Mouse (Mus musculus) hindbrain, postnatal 0 days (tissue): Measurements from ENCODE around the gene Zmynd19. TPM values are rescaled to one million over a fixed set of nuclear protein-coding genes. Genes with fewer than 3 reads are reported as not detected.

Experiments used
- ATAC-seq: fragments of 200-750 bp; cut with Nextera tagmentation; 2 replicates; pipeline ENCODE4 v1.8.0; 2017; ENCODE audit warnings: mild to moderate bottlenecking, moderate TSS enrichment, moderate library complexity
- DNase-seq: peaks from one replicate; pipeline ENCODE4 v3.0.0-alpha.2; 2015; ENCODE audit warnings: low spot score
- H3K27ac ChIP-seq: fragments of 300-500 bp; sonication (generic); 2 replicates; pipeline ENCODE4 v1.5.1; 2014; ENCODE audit warnings: mild to moderate bottlenecking
- H3K27me3 ChIP-seq: fragments of 300-500 bp; sonication (generic); 2 replicates; pipeline ENCODE4 v1.6.1; 2014; ENCODE audit warnings: low read length, mixed read lengths; ENCODE audit not compliant: insufficient read depth
- H3K36me3 ChIP-seq: fragments of 300-500 bp; sonication (generic); 2 replicates; pipeline ENCODE4 v1.6.1; 2014; ENCODE audit warnings: low read length, mixed read lengths; ENCODE audit not compliant: insufficient read depth
- H3K4me1 ChIP-seq: fragments of 300-500 bp; sonication (generic); 2 replicates; pipeline ENCODE4 v1.6.1; 2014; ENCODE audit warnings: antibody characterized with exemption, low read length, mixed read lengths; ENCODE audit not compliant: insufficient read depth
- H3K4me2 ChIP-seq: fragments of 300-500 bp; sonication (generic); 2 replicates; pipeline ENCODE4 v1.6.1; 2014; ENCODE audit warnings: low read depth, mild to moderate bottlenecking, low read length, moderate library complexity, mixed read lengths
- H3K4me3 ChIP-seq: fragments of 300-500 bp; sonication (generic); 2 replicates; pipeline ENCODE4 v1.5.1; 2014; ENCODE audit warnings: low read length
- H3K9ac ChIP-seq: fragments of 300-500 bp; sonication (generic); replicated peaks from 2 replicates; pipeline ENCODE4 v1.6.1; 2014; ENCODE audit warnings: mild to moderate bottlenecking, low read length, moderate library complexity, mixed read lengths
- H3K9me3 ChIP-seq: fragments of 300-500 bp; sonication (generic); 2 replicates; pipeline ENCODE4 v1.6.1; 2016; ENCODE audit warnings: low read length, mixed read lengths
- CTCF ChIP-seq: IDR thresholded peaks from 2 replicates; pipeline ENCODE4 v1.5.1; 2016; ENCODE audit warnings: antibody characterized with exemption, control low read depth, low read depth
- WGBS: fragments of 180-500 bp; shearing (Covaris S2); extraction: QIAGEN DNeasy Blood & Tissue Kit; methylation state at CpG from one replicate; pipeline ENCODE4 v1.1.7; 2014; 5-methylcytosine and 5-hydroxymethylcytosine counted together
- polyA plus RNA-seq: library from polyadenylated mRNA; unstranded; fragments of >200 nt; fragmentation: Nextera tagmentation; extraction: Ambion mirVana; gene quantifications from 2 replicates; pipeline ENCODE4 v1.2.1, GENCODE M21; 2015
- total RNA-seq: library from RNA; depleted of rRNA; stranded (reverse); fragments of >200 nt; gene quantifications from 2 replicates; pipeline ENCODE4 v1.2.3, GENCODE M21; 2014

Zmynd19 gene
- total and polyA plus RNA-seq, 2 experiments from 2014 or later: 21.0 to 23.2 TPM

DNA sequence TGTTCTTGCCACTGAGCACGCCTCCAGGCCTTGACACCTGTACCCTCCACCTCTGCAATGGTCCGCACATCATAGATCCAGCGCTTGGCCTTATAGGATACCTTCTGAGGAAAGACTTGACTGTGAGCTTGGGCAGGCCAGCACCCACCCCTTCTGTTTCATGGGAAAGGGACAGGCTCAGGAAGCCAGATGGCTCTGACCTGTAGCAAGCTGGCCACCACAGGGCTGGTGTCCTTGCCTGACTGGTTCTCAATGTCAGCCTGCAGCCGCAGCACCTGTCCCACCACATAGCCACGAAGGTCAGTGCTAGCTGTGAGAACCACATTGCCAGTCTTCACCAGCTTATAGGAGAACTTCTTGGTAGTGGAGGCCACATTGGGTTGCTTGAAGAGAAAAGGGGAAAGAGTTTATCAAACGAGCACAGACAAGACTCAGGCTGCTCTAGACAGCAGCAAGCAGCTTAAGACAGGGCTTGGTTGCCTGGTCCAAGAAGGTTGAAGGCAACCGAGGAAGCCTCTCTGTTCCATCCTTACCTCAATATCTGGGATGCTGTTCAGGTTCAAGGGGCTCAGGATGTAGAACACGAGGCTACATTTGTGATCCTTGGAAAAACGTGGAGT lies 23.1 kb upstream of the Zmynd19 start:
- Histone ChIP-seq H3K4me3 (no peak overlapping the region), H3K4me2 (no peak overlapping the region), H3K9me3 (no peaks in the 10 kb centered on the region), H3K36me3 (peaks cover 9% of the 10 kb centered on the region; the same call in 1 of the 2 replicates), H3K27me3 (no peaks in the 10 kb centered on the region), H3K27ac (no peak overlapping the region), H3K9ac (no peak overlapping the region), H3K4me1 (no peaks in the 10 kb centered on the region)
- TF ChIP-seq CTCF: no peak
- WGBS: 81% methylated on average over 9 of the region's 9 CpGs
- DNase-seq (no peak), ATAC-seq (no peak)

GRCm38 (mm10) chr2:24926965-24927358 lies 22.6 kb upstream of the Zmynd19 start:
- no peak for DNase-seq
- Histone ChIP-seq H3K27me3 (no peaks in the 10 kb centered on the region), H3K4me1 (no peaks in the 10 kb centered on the region), H3K4me3 (no peak overlapping the region), H3K36me3 (peaks cover 9% of the 10 kb centered on the region; the same call in 1 of the 2 replicates), H3K27ac (no peak overlapping the region), H3K4me2 (no peak overlapping the region), H3K9ac (no peak overlapping the region), H3K9me3 (no peaks in the 10 kb centered on the region)
- 80% methylated on average over 7 of the region's 7 CpGs for WGBS
- no peak for ATAC-seq
- no peak for TF ChIP-seq CTCF

DNA sequence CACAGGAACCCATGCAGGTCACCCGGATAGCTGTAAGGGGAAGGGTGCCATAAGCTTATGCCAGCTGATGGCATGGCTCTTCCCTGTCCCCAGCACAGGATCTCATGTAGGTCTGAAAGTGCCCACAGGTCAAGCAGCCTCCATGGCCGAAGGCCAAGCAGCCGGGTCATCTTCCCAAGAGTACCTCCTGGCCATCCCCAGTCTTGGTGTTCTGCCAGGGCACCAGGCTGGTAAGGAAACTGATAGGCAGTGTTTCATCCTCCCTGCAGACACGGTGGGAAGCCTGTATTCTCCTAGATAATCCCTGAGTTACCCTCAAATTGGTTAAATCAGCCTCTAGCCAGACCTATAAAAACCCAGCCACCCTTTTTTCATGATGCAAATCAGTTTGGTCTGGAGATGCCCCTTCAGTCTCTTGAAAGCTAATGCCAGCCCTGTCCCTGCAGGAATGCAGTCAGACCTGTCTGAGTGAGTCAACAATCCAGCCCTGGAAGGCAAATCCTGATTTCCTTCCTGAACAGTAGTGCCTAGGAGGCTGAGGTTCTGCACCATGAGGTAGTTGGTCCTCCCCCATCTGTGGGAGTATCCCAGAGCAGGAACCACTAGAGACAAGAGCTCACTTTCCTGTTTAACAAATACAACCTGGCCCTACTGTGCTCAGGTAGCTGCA lies 21.6 kb upstream of the Zmynd19 start:
- DNase-seq: no peak
- 62% methylated on average over 4 of the region's 4 CpGs for WGBS
- no peak for ATAC-seq

GRCm38 (mm10) chr2:24929119-24929518 lies 20.5 kb upstream of the Zmynd19 start:
- 66% methylated on average over 2 of the region's 2 CpGs for WGBS
- no peak overlapping the region for H3K9ac ChIP-seq
- no peak for ATAC-seq
- H3K27ac ChIP-seq: no peak overlapping the region
- no peaks in the 10 kb centered on the region for H3K9me3 ChIP-seq
- no peak overlapping the region for H3K4me3 ChIP-seq
- no peak for DNase-seq
- H3K27me3 ChIP-seq: no peaks in the 10 kb centered on the region
- peaks cover 8% of the 10 kb centered on the region for H3K4me1 ChIP-seq
- TF ChIP-seq CTCF: no peak
- peaks cover 9% of the 10 kb centered on the region; the same call in 1 of the 2 replicates for H3K36me3 ChIP-seq
- H3K4me2 ChIP-seq: no peak overlapping the region

More for the DNA sequence above, 21.6 kb upstream of the Zmynd19 start:
- Histone ChIP-seq H3K9ac (no peak overlapping the region), H3K36me3 (peaks cover 9% of the 10 kb centered on the region; the same call in 1 of the 2 replicates), H3K9me3 (no peaks in the 10 kb centered on the region), H3K27ac (no peak overlapping the region), H3K4me3 (no peak overlapping the region), H3K4me1 (no peaks in the 10 kb centered on the region), H3K27me3 (no peaks in the 10 kb centered on the region), H3K4me2 (no peak overlapping the region)
- TF ChIP-seq CTCF: no peak

GRCm38 (mm10) chr2:24929593-24929992 lies 20.0 kb upstream of the Zmynd19 start:
- no peaks in the 10 kb centered on the region for H3K9me3 ChIP-seq
- TF ChIP-seq CTCF: no peak
- ATAC-seq (no peak), DNase-seq (no peak)
- no peak overlapping the region for H3K4me3 ChIP-seq
- WGBS: 94% methylated on average over 5 of the region's 5 CpGs
- peaks cover 9% of the 10 kb centered on the region; the same call in 1 of the 2 replicates for H3K36me3 ChIP-seq
- H3K9ac ChIP-seq: no peak overlapping the region
- no peak overlapping the region for H3K27ac ChIP-seq
- no peak overlapping the region for H3K4me2 ChIP-seq
- no peaks in the 10 kb centered on the region for H3K27me3 ChIP-seq
- peaks cover 10% of the 10 kb centered on the region for H3K4me1 ChIP-seq

DNA sequence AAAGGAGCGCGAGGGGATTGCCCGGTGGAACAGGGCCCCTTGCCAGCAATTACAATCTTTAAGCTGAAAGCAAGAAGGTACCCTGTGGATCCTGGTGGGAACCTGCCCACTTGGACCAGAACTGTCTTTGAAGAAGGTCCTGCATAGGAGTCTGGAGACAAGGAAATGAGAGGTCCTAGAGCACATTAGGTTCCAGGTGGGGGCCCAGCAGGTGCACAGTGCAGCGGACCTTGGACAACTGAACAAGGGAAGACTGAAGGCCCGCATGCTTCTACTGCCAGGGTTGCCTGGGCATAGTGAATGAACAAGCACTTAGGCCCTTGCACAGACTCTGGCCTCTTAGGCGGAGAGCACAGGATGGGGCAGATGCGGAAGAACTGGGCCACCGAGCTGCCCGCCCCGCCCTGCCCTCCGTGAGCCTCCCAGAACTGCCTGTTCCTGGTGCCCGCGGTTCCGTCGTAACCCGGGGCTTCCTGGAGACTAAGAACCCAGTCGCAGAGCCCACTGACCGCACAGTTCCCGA lies 15.1 kb upstream of the Zmynd19 start:
- peak overlapping the region; percentile 91 for H3K4me2 ChIP-seq
- DNase-seq (peak; percentile 30), ATAC-seq (peak; percentile 64)
- H3K4me1 ChIP-seq: peaks cover 10% of the 10 kb centered on the region
- peak overlapping the region; percentile 80 for H3K9ac ChIP-seq
- H3K9me3 ChIP-seq: no peaks in the 10 kb centered on the region
- peak overlapping the region; percentile 75 for H3K4me3 ChIP-seq
- 4% methylated on average over 19 of the region's 19 CpGs for whole genome bisulfite sequencing
- peak overlapping the region; percentile 80 for H3K27ac ChIP-seq
- TF ChIP-seq CTCF: no peak
- H3K36me3 ChIP-seq: no peaks in the 10 kb centered on the region
- H3K27me3 ChIP-seq: no peaks in the 10 kb centered on the region
